Mouse (Mus musculus) kidney, postnatal 0 days (tissue): ENCODE measurements at regions not wholly inside any gene's neighbourhood (a gene's known extent, or its start where the extent isn't known, plus 50 kb on each side); places are given as distances from the start of the nearest gene placed in this dataset.

ENCODE experiments used
- ATAC-seq: fragments of 200-750 bp; cut with Nextera tagmentation; replicated peaks from 2 replicates; pipeline ENCODE4 v1.8.0; 2017; ENCODE audit warnings: low read depth, moderate number of reproducible peaks, moderate TSS enrichment, moderate library complexity; ENCODE audit not compliant: low FRiP score
- DNase-seq: peaks from one replicate; pipeline ENCODE4 v3.0.0-alpha.2; 2016; ENCODE audit warnings: low spot score
- H3K27ac ChIP-seq: fragments of 300-500 bp; sonication (generic); 2 replicates; pipeline ENCODE4 v1.5.1; 2014; ENCODE audit warnings: mild to moderate bottlenecking
- H3K27me3 ChIP-seq: fragments of 300-500 bp; sonication (generic); 2 replicates; pipeline ENCODE4 v1.6.1; 2014; ENCODE audit warnings: low read length, mixed read lengths; ENCODE audit not compliant: insufficient read depth
- H3K36me3 ChIP-seq: fragments of 300-500 bp; sonication (generic); 2 replicates; pipeline ENCODE4 v1.6.1; 2014; ENCODE audit warnings: low read length, mixed read lengths; ENCODE audit not compliant: insufficient read depth
- H3K4me1 ChIP-seq: fragments of 300-500 bp; sonication (generic); replicated peaks from 2 replicates; pipeline ENCODE4 v1.6.1; 2014; ENCODE audit warnings: antibody characterized with exemption, low read length, mixed read lengths; ENCODE audit not compliant: insufficient read depth
- H3K4me2 ChIP-seq: fragments of 300-500 bp; sonication (generic); 2 replicates; pipeline ENCODE4 v1.6.1; 2014; ENCODE audit warnings: mild to moderate bottlenecking, low read length, moderate library complexity, mixed read lengths
- H3K4me3 ChIP-seq: fragments of 300-500 bp; sonication (generic); replicated peaks from 2 replicates; pipeline ENCODE4 v1.5.1; 2014; ENCODE audit warnings: low read depth, low read length
- H3K9ac ChIP-seq: fragments of 300-500 bp; sonication (generic); 2 replicates; pipeline ENCODE4 v1.6.1; 2014; ENCODE audit warnings: low read depth, low read length
- H3K9me3 ChIP-seq: fragments of 300-500 bp; sonication (generic); replicated peaks from 2 replicates; pipeline ENCODE4 v1.6.1; 2016; ENCODE audit warnings: low read length, inconsistent platforms, mixed read lengths
- CTCF ChIP-seq: IDR thresholded peaks from 2 replicates; pipeline ENCODE4 v1.5.1; 2016; ENCODE audit warnings: antibody characterized with exemption, low read depth, mild to moderate bottlenecking, moderate library complexity
- WGBS: fragments of 180-500 bp; shearing (Covaris S2); extraction: QIAGEN DNeasy Blood & Tissue Kit; methylation state at CpG from one replicate; pipeline ENCODE4 v1.1.7; 2014; 5-methylcytosine and 5-hydroxymethylcytosine counted together

- no peak overlapping the region for H3K9ac ChIP-seq
- H3K4me3 ChIP-seq: no peak overlapping the region
- H3K27me3 ChIP-seq: no peaks in the 10 kb centered on the region
- no peak overlapping the region for H3K4me2 ChIP-seq
- no peak for TF ChIP-seq CTCF
- no peak overlapping the region for H3K27ac ChIP-seq
- DNase-seq (no peak), ATAC-seq (no peak)
- no peaks in the 10 kb centered on the region for H3K36me3 ChIP-seq
- H3K9me3 ChIP-seq: no peaks in the 10 kb centered on the region
- no peaks in the 10 kb centered on the region for H3K4me1 ChIP-seq
- WGBS: 29% methylated on average over 7 of the region's 7 CpGs
Measured at GRCm38 (mm10) chr3:66592259-66592658, 295.6 kb upstream of the Veph1 start.

- no peak overlapping the region for H3K4me2 ChIP-seq
- WGBS: 59% methylated on average over 7 of the region's 7 CpGs
- no peak for DNase-seq
Measured at GRCm38 (mm10) chr3:66590775-66591174, 294.1 kb upstream of the Veph1 start.

GRCm38 (mm10) chr3:66589483-66589882 lies 292.8 kb upstream of the Veph1 start:
- Histone ChIP-seq H3K36me3 (no peaks in the 10 kb centered on the region), H3K27me3 (no peaks in the 10 kb centered on the region), H3K9ac (no peak overlapping the region), H3K4me1 (no peaks in the 10 kb centered on the region), H3K4me3 (no peak overlapping the region), H3K27ac (no peak overlapping the region), H3K4me2 (no peak overlapping the region), H3K9me3 (no peaks in the 10 kb centered on the region)
- WGBS: 87% methylated on average over 4 of the region's 4 CpGs
- DNase-seq (no peak), ATAC-seq (no peak)
- TF ChIP-seq CTCF: no peak

More at GRCm38 (mm10) chr3:66590775-66591174, 294.1 kb upstream of the Veph1 start:
- Histone ChIP-seq H3K27me3 (no peaks in the 10 kb centered on the region), H3K9ac (no peak overlapping the region), H3K36me3 (no peaks in the 10 kb centered on the region), H3K4me3 (no peak overlapping the region), H3K4me1 (no peaks in the 10 kb centered on the region), H3K9me3 (no peaks in the 10 kb centered on the region), H3K27ac (no peak overlapping the region)
- TF ChIP-seq CTCF: peak; percentile 15; the same call in 1 of the 2 replicates
- no peak for ATAC-seq

GRCm38 (mm10) chr3:66584831-66585230 lies 288.2 kb upstream of the Veph1 start:
- H3K4me1 ChIP-seq: no peaks in the 10 kb centered on the region
- no peaks in the 10 kb centered on the region for H3K9me3 ChIP-seq
- H3K36me3 ChIP-seq: no peaks in the 10 kb centered on the region
- no peak overlapping the region for H3K4me2 ChIP-seq
- no peak overlapping the region for H3K9ac ChIP-seq
- TF ChIP-seq CTCF: no peak
- WGBS: 89% methylated on average over 9 of the region's 9 CpGs
- H3K27ac ChIP-seq: no peak overlapping the region
- H3K4me3 ChIP-seq: no peak overlapping the region
- H3K27me3 ChIP-seq: no peaks in the 10 kb centered on the region
- ATAC-seq (no peak), DNase-seq (no peak)

- H3K27me3 ChIP-seq: no peaks in the 10 kb centered on the region
- no peak overlapping the region for H3K9ac ChIP-seq
- no peak for ATAC-seq
Measured at GRCm38 (mm10) chr3:66584101-66584500, 287.5 kb upstream of the Veph1 start.

GRCm38 (mm10) chr3:66576659-66577058 lies 280.0 kb upstream of the Veph1 start:
- Histone ChIP-seq H3K9ac (no peak overlapping the region), H3K4me1 (no peaks in the 10 kb centered on the region), H3K9me3 (no peaks in the 10 kb centered on the region), H3K27me3 (no peaks in the 10 kb centered on the region), H3K4me2 (no peak overlapping the region), H3K27ac (no peak overlapping the region), H3K36me3 (no peaks in the 10 kb centered on the region), H3K4me3 (no peak overlapping the region)
- 85% methylated on average over 1 of the region's 1 CpGs for WGBS
- DNase-seq (no peak), ATAC-seq (no peak)
- no peak for TF ChIP-seq CTCF

More at GRCm38 (mm10) chr3:66584101-66584500, 287.5 kb upstream of the Veph1 start:
- 91% methylated on average over 5 of the region's 5 CpGs for WGBS
- no peak for DNase-seq
- Histone ChIP-seq H3K4me2 (no peak overlapping the region), H3K4me1 (no peaks in the 10 kb centered on the region), H3K4me3 (no peak overlapping the region), H3K9me3 (no peaks in the 10 kb centered on the region), H3K36me3 (no peaks in the 10 kb centered on the region), H3K27ac (no peak overlapping the region)
- TF ChIP-seq CTCF: no peak

GRCm38 (mm10) chr3:66574321-66574720 lies 277.7 kb upstream of the Veph1 start:
- H3K27me3 ChIP-seq: no peaks in the 10 kb centered on the region
- no peak for ATAC-seq
- whole genome bisulfite sequencing: 82% methylated on average over 8 of the region's 8 CpGs
- DNase-seq: no peak
- H3K4me3 ChIP-seq: no peak overlapping the region
- H3K9me3 ChIP-seq: no peaks in the 10 kb centered on the region
- no peak for TF ChIP-seq CTCF
- H3K36me3 ChIP-seq: no peaks in the 10 kb centered on the region
- H3K27ac ChIP-seq: no peak overlapping the region
- H3K4me2 ChIP-seq: no peak overlapping the region
- no peak overlapping the region for H3K9ac ChIP-seq
- no peaks in the 10 kb centered on the region for H3K4me1 ChIP-seq
